Mouse (Mus musculus) liver, embryonic 14.5 days (tissue): Measurements from ENCODE around the gene Pde4a. TPM values are rescaled to one million over a fixed set of nuclear protein-coding genes. Genes with fewer than 3 reads are reported as not detected.

Experiments used
- ATAC-seq: fragments of 200-750 bp; cut with Nextera tagmentation; 2 replicates; pipeline ENCODE4 v1.8.0; 2017; ENCODE audit warnings: moderate number of reproducible peaks, mild to moderate bottlenecking, moderate library complexity; ENCODE audit not compliant: insufficient read depth
- DNase-seq, 3 experiments: peaks; one replicate each; pipeline ENCODE4 v3.0.0-alpha.2; 2012 to 2013; ENCODE audit warnings: low read depth in 3 of 3, low spot score in 3 of 3
- H3K27ac ChIP-seq: fragments of 300-500 bp; sonication (generic); 2 replicates; pipeline ENCODE4 v1.5.1; 2014; ENCODE audit warnings: moderate library complexity, mild to moderate bottlenecking, control low read depth, inconsistent platforms
- H3K27me3 ChIP-seq: fragments of 300-500 bp; sonication (generic); 2 replicates; pipeline ENCODE4 v1.6.1; 2014; ENCODE audit warnings: mild to moderate bottlenecking, low read length, moderate library complexity; ENCODE audit not compliant: control insufficient read depth, insufficient read depth
- H3K36me3 ChIP-seq: fragments of 300-500 bp; sonication (generic); replicated peaks from 2 replicates; pipeline ENCODE4 v1.6.1; 2014; ENCODE audit warnings: low read depth; ENCODE audit not compliant: control insufficient read depth, insufficient read depth
- H3K4me1 ChIP-seq, 2 experiments: fragments of 200-500 bp in 1 of 2; fragments of 300-500 bp in 1 of 2; sonication (generic) in 1 of 2; replicated peaks; 2 replicates each; pipeline ENCODE4 v1.6.1; 2012 to 2014; ENCODE audit warnings: antibody characterized with exemption in 1 of 2, inconsistent platforms in 1 of 2, low read length in 1 of 2; ENCODE audit not compliant: control insufficient read depth in 2 of 2, insufficient read depth in 2 of 2
- H3K4me2 ChIP-seq: fragments of 300-500 bp; sonication (generic); 2 replicates; pipeline ENCODE4 v1.6.1; 2014; ENCODE audit warnings: low read depth, mild to moderate bottlenecking, control low read depth, moderate library complexity
- H3K4me3 ChIP-seq, 2 experiments: fragments of 200-500 bp in 1 of 2; fragments of 300-500 bp in 1 of 2; sonication (generic) in 1 of 2; 2 replicates each; pipeline ENCODE4 v1.5.1; 2012 to 2014; ENCODE audit warnings: low read depth in 2 of 2, low read length in 2 of 2, mild to moderate bottlenecking in 2 of 2, control low read depth in 1 of 2, inconsistent platforms in 1 of 2, moderate library complexity in 1 of 2; ENCODE audit not compliant: insufficient read depth in 1 of 2
- H3K9ac ChIP-seq: fragments of 300-500 bp; sonication (generic); replicated peaks from 2 replicates; pipeline ENCODE4 v1.6.1; 2014; ENCODE audit warnings: mild to moderate bottlenecking, control low read depth, moderate library complexity
- H3K9me3 ChIP-seq: fragments of 300-500 bp; sonication (generic); 2 replicates; pipeline ENCODE4 v1.6.1; 2016; ENCODE audit warnings: low read length, mixed read lengths; ENCODE audit not compliant: control insufficient read depth
- CTCF ChIP-seq: IDR thresholded peaks from 2 replicates; pipeline ENCODE4 v1.5.1; 2016; ENCODE audit warnings: antibody characterized with exemption, low read depth, control low read depth
- EP300 ChIP-seq: IDR thresholded peaks from 2 replicates; pipeline ENCODE4 v1.6.1; 2016; ENCODE audit warnings: antibody characterized with exemption, low read depth
- WGBS: fragments of 180-500 bp; shearing (Covaris S2); extraction: QIAGEN DNeasy Blood & Tissue Kit; methylation state at CpG from one replicate; pipeline ENCODE4 v1.1.7; 2014; ENCODE audit not compliant: insufficient replicate concordance; 5-methylcytosine and 5-hydroxymethylcytosine counted together
- polyA plus RNA-seq, 2 experiments: library from polyadenylated mRNA; depleted of rRNA in 1 of 2; stranded (reverse) in 1 of 2; unstranded in 1 of 2; fragments of >200 nt; fragmentation: Nextera tagmentation in 1 of 2; extraction: Ambion mirVana in 1 of 2; gene quantifications; 2 replicates each; pipeline versions ENCODE4 v1.2.1 to v1.2.3; 2012 to 2014

Gene Pde4a
- polyA plus RNA-seq, 2 experiments: 1.1 to 1.3 TPM

- no peaks in the 10 kb centered on the region for H3K27me3 ChIP-seq
- H3K4me3 ChIP-seq: no peak overlapping the region
- peaks cover 5 to 8% of the 10 kb centered on the region in 2 experiments for H3K4me1 ChIP-seq
- H3K27ac ChIP-seq: no peak overlapping the region
- TF ChIP-seq CTCF (no peak), EP300 (no peak)
- no peak overlapping the region for H3K9ac ChIP-seq
- ATAC-seq (peak; percentile 31; the same call in 1 of the 2 replicates), DNase-seq (no peak)
- no peaks in the 10 kb centered on the region for H3K36me3 ChIP-seq
- no peak overlapping the region; the same call in 1 of the 2 replicates for H3K4me2 ChIP-seq
- WGBS: 39% methylated on average over 8 of the region's 8 CpGs
- H3K9me3 ChIP-seq: no peaks in the 10 kb centered on the region
These were observed 38.6 kb downstream of the Pde4a start for GRCm38 (mm10) chr9:21204156-21204527.

- peak overlapping the region; percentile 17 for H3K4me2 ChIP-seq
- H3K27me3 ChIP-seq: no peaks in the 10 kb centered on the region
- TF ChIP-seq CTCF: no peak
- no peak for TF ChIP-seq EP300
- H3K9me3 ChIP-seq: no peaks in the 10 kb centered on the region
- peaks cover 5 to 8% of the 10 kb centered on the region in 2 experiments for H3K4me1 ChIP-seq
- DNase-seq (no peak), ATAC-seq (no peak)
- no peak overlapping the region for H3K9ac ChIP-seq
- H3K4me3 ChIP-seq: peak overlapping the region in 1 of 2 experiments; percentile 26; a peak in 2 of 4 replicates
- H3K36me3 ChIP-seq: no peaks in the 10 kb centered on the region
- WGBS: 51% methylated on average over 23 of the region's 23 CpGs
- H3K27ac ChIP-seq: no peak overlapping the region
These were observed 39.2 kb downstream of the Pde4a start for GRCm38 (mm10) chr9:21204528-21205272.

GRCm38 (mm10) chr9:21206848-21207247 lies 41.3 kb downstream of the Pde4a start:
- 67% methylated on average over 6 of the region's 6 CpGs for WGBS
- H3K9ac ChIP-seq: no peak overlapping the region
- DNase-seq: no peak

GRCm38 (mm10) chr9:21208626-21209025 lies 43.1 kb downstream of the Pde4a start:
- Histone ChIP-seq H3K36me3 (no peaks in the 10 kb centered on the region), H3K4me1 (peaks cover 5 to 8% of the 10 kb centered on the region in 2 experiments), H3K9me3 (no peaks in the 10 kb centered on the region), H3K4me3 (no peak overlapping the region), H3K4me2 (no peak overlapping the region), H3K9ac (no peak overlapping the region), H3K27ac (no peak overlapping the region), H3K27me3 (no peaks in the 10 kb centered on the region)
- TF ChIP-seq CTCF (no peak), EP300 (no peak)
- WGBS: 58% methylated on average over 2 of the region's 2 CpGs
- ATAC-seq: no peak
- DNase-seq: no peak

More at GRCm38 (mm10) chr9:21206848-21207247, 41.3 kb downstream of the Pde4a start:
- TF ChIP-seq CTCF: no peak
- TF ChIP-seq EP300: no peak
- Histone ChIP-seq H3K4me3 (no peak overlapping the region), H3K27ac (no peak overlapping the region), H3K36me3 (no peaks in the 10 kb centered on the region), H3K4me2 (no peak overlapping the region), H3K9me3 (no peaks in the 10 kb centered on the region), H3K27me3 (no peaks in the 10 kb centered on the region), H3K4me1 (peaks cover 5 to 8% of the 10 kb centered on the region in 2 experiments)
- no peak for ATAC-seq

- H3K27me3 ChIP-seq: no peaks in the 10 kb centered on the region
- DNase-seq: no peak
- H3K4me2 ChIP-seq: no peak overlapping the region
- 74% methylated on average over 6 of the region's 6 CpGs for WGBS
- no peaks in the 10 kb centered on the region; a peak in 1 of 4 replicates for H3K4me1 ChIP-seq
- H3K27ac ChIP-seq: no peak overlapping the region
- no peaks in the 10 kb centered on the region for H3K9me3 ChIP-seq
- no peaks in the 10 kb centered on the region for H3K36me3 ChIP-seq
- no peak for TF ChIP-seq CTCF
- no peak for TF ChIP-seq EP300
- no peak overlapping the region for H3K9ac ChIP-seq
- ATAC-seq: no peak
- no peak overlapping the region for H3K4me3 ChIP-seq
These were observed 45.3 kb downstream of the Pde4a start for GRCm38 (mm10) chr9:21210821-21211220.
